ENCODE assay signal across 8 mouse cellular contexts in the genomic region with DNA sequence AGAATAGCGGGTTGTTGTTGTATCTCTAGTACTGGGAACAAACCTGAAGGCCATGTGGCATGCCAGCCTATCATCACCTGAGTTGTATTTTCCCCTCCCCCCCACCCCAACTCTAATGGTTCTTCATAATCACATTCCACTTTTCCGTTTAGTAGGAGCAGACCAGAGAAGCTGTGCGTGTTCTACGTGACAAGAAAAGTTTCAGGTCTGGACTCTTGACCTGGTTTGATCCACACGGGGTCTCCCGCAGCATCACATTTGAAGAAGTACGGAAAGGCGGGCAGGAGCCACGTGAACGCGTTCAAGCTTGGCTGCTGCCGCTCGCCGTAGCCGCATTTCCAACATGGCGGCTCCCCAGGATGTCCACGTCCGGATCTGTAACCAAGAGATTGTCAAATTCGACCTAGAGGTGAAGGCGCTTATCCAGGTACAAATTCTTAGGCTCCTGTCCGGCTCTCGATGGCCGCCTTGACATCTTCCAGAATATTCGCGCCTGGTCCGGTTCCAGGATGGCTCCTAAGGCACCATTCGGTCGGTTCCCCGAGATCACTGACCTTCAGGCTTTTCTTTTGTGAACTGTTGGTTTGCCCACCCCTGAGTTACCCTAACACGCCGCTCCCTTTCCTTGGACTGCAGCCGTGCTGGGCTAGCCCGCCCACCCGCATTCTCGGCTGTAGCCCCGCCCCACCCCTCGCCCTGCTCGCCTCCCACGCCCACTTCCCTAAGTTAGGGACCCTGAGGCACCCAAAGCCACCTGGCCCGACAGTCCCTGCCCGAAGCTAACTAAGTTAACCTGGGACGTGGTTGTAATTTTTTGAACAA. TPM values are rescaled to one million over a fixed set of nuclear protein-coding genes. Genes with fewer than 3 reads are reported as not detected.
A peak's percentile ranks its signal among the peaks of the same experiment; 100 is the strongest.
DNase-seq lines count a peak whose midpoint lies in the region; ATAC-seq and TF ChIP-seq lines count a peak whose summit lies in the region.

A gene (plus strand): TSS at position 317 of the 822 bp plus-strand sequence.

- ATAC-seq in forebrain, embryonic 14.5 days = peak; percentile 85
- peak; percentile 92 for ATAC-seq in neural tube, embryonic 15.5 days (ENCODE audit: low FRiP score)

- peaks cover 37% of the 10 kb centered on the region for H3K36me3 ChIP-seq in E14TG2a.4 (ENCODE audit: insufficient read depth, low read length)
- H3K36me3 ChIP-seq in forebrain, embryonic 14.5 days (ENCODE audit: control insufficient read depth, insufficient read depth, low read length) = peaks cover 21% of the 10 kb centered on the region
- peaks cover 25% of the 10 kb centered on the region for H3K36me3 ChIP-seq in neural tube, embryonic 15.5 days

- peak within 1 kb of the TSS; percentile 89 for H3K9ac ChIP-seq in forebrain, embryonic 14.5 days (ENCODE audit: low read length)
- H3K9ac ChIP-seq in neural tube, embryonic 15.5 days (replicated peaks) = peak within 1 kb of the TSS; percentile 79

- intact Hi-C loops in heart, postnatal 14 days (cut with DNase I) = loop anchor here (5.0 kb wide), 1 partner anchor 119 kb away; a partner anchor contains a TSS

- TF ChIP-seq CTCF in E14TG2a.4 (conservative IDR thresholded peaks at IDR 0.05; ENCODE audit: low read length) = no peak

- under 1% methylated on average over 42 of the region's 42 CpGs for WGBS in forebrain, embryonic 14.5 days
- WGBS in neural tube, embryonic 15.5 days = under 1% methylated on average over 42 of the region's 42 CpGs

- peak within 1 kb of the TSS; percentile 89 for H3K4me2 ChIP-seq in forebrain, embryonic 14.5 days (ENCODE audit: low read length)
- peak within 1 kb of the TSS; percentile 94 for H3K4me2 ChIP-seq in neural tube, embryonic 15.5 days

- H3K4me1 ChIP-seq in E14TG2a.4 (replicated peaks; ENCODE audit: low read depth, low read length) = peaks cover 41% of the 10 kb centered on the region
- peaks cover 4% of the 10 kb centered on the region; the same call in 1 of the 2 replicates for H3K4me1 ChIP-seq in forebrain, embryonic 14.5 days (ENCODE audit: control insufficient read depth, insufficient read depth, low read length)
- H3K4me1 ChIP-seq in neural tube, embryonic 15.5 days = peaks cover 15% of the 10 kb centered on the region

- H3K4me3 ChIP-seq in E14TG2a.4 (replicated peaks; ENCODE audit: low read length) = peak within 1 kb of the TSS; percentile 85
- peak within 1 kb of the TSS; percentile 80 for H3K4me3 ChIP-seq in forebrain, embryonic 14.5 days (ENCODE audit: low read depth, low read length)
- peak within 1 kb of the TSS; percentile 78 for H3K4me3 ChIP-seq in neural tube, embryonic 15.5 days (replicated peaks)

- H3K27ac ChIP-seq in forebrain, embryonic 14.5 days (ENCODE audit: low read depth, low read length) = peak within 1 kb of the TSS; percentile 3; the same call in 1 of the 2 replicates
- H3K27ac ChIP-seq in neural tube, embryonic 15.5 days (replicated peaks) = peak within 1 kb of the TSS; percentile 84

- no peaks in the 10 kb centered on the region for H3K9me3 ChIP-seq in E14TG2a.4 (ENCODE audit: low read length)
- no peaks in the 10 kb centered on the region for H3K9me3 ChIP-seq in forebrain, embryonic 14.5 days (replicated peaks; ENCODE audit: control insufficient read depth, low read length)
- no peaks in the 10 kb centered on the region for H3K9me3 ChIP-seq in neural tube, embryonic 15.5 days (replicated peaks)

- peak; percentile 58 for DNase-seq in c-Kit-positive CD71-negative TER-119-negative erythroid progenitor cells, embryonic 14.5 days (ENCODE audit: low read depth)
- peak; percentile 90 for DNase-seq in forebrain, embryonic 14.5 days (ENCODE audit: low spot score)
- DNase-seq in heart, postnatal 14 days = peak; percentile 75 to 84
- peak; percentile 76 for DNase-seq in layer of hippocampus, adult 11-12 months (ENCODE audit: low spot score)
- DNase-seq in lung, adult 18-20 months = peak; percentile 73 to 76
- DNase-seq in testis, postnatal 14 days (ENCODE audit: low spot score) = peak; percentile 84

- no peaks in the 10 kb centered on the region for H3K27me3 ChIP-seq in E14TG2a.4 (ENCODE audit: insufficient read depth, low read length)
- H3K27me3 ChIP-seq in forebrain, embryonic 14.5 days (replicated peaks; ENCODE audit: control insufficient read depth, insufficient read depth, low read length) = no peaks in the 10 kb centered on the region
- H3K27me3 ChIP-seq in neural tube, embryonic 15.5 days (replicated peaks) = no peaks in the 10 kb centered on the region

RNA-seq across cellular contexts. Expression of the gene that starts here (rescaled TPM):
- polyA plus RNA-seq in forebrain, embryonic 14.5 days (2014; fragmentation: Nextera tagmentation; extraction: Ambion mirVana) = 44.0 and 48.2 TPM in 2 replicates
- total RNA-seq in heart, postnatal 14 days (2021) = 10 to 100 TPM; 27.0 to 32.0 TPM
- 54.5 and 57.7 TPM in 2 replicates for polyA plus RNA-seq in neural tube, embryonic 15.5 days (2015; fragmentation: Nextera tagmentation; extraction: Ambion mirVana)

Comparison
In these comparisons a context has a peak if more than half of its experiments do, and no peak if none do; other contexts are left out.
1. Peak in every context shown above with its lines: DNase-seq, ATAC-seq, H3K4me3 ChIP-seq and H3K27ac ChIP-seq.